Mouse (Mus musculus) stomach, postnatal 0 days (tissue): ENCODE measurements around the gene Srsf7.

Experiments
- CTCF ChIP-seq: IDR thresholded peaks from 2 replicates; pipeline ENCODE4 v1.5.1; 2016; ENCODE audit warnings: antibody characterized with exemption, low read depth, mild to moderate bottlenecking, moderate library complexity
- EP300 ChIP-seq: optimal IDR thresholded peaks from 2 replicates; pipeline ENCODE3; 2016; ENCODE audit warnings: antibody characterized with exemption

DNA sequence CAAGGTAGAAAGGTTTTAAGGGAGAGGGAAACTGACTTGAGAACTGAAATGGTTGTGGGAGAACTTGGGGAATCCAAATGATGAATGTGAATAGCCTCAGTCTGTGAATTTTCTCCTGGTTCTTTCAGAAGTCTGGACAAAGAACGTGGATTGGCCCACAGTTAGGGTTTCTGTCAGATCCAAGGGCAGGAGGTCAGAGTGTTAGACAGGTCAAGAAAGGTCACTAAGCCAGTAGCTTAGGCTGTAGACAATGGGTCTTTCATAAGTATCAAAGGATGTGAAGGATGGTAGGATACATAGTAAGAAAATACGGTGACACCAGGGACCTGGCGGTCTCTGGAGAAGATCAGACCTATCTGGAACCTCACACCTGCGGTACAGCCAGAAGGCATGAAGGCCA is 39.7 kb downstream of the Srsf7 start:
- TF ChIP-seq CTCF (no peak), EP300 (no peak)
